Mouse (Mus musculus): ENCODE results near the gene Frmd4b. TPM values are rescaled to one million over a fixed set of nuclear protein-coding genes. Genes with fewer than 3 reads are reported as not detected.

Frmd4b gene
- polyA plus RNA-seq, 1 experiment, result 15.6 TPM

DNA sequence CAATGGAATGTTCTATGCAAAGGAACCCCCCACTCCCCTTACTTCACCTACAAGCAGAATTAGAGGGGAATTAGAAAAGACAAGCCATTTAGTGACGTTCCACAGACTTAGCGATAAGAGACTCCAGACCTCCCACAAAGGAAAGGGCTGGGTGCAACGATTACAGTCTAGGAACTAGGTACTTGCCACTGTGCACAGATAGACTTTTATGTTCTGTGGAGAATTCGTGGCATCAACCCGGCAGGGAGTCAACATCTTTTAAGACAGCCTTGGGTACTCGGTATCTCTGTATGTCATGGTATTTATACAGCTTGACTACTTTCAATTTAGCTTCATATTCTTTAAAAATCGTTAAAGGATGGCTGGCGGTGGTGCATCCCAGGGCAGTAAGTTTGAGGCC lies 310.1 kb downstream of the Frmd4b start:
- no peaks in the 10 kb centered on the region for H3K27me3 ChIP-seq (ENCODE audit: control insufficient read depth, insufficient read depth, low read length)
- DNase-seq, result no peak
- WGBS, result 87% methylated on average over 8 of the region's 8 CpGs
- no peak overlapping the region for H3K27ac ChIP-seq (ENCODE audit: insufficient read depth, low read length)
- H3K4me1 ChIP-seq (ENCODE audit: control insufficient read depth, insufficient read depth, low read length), result peaks cover 8% of the 10 kb centered on the region; the same call in 1 of the 2 replicates
- TF ChIP-seq POLR2A (IDR thresholded peaks at IDR 0.05; ENCODE audit: borderline replicate concordance, insufficient read depth, low read length) (no peak), CTCF (IDR thresholded peaks at IDR 0.05; ENCODE audit: borderline replicate concordance, insufficient read depth, low read depth, low read length) (no peak)
- no peak overlapping the region for H3K4me3 ChIP-seq (replicated peaks; ENCODE audit: insufficient read depth, low read depth, low read length)

DNA sequence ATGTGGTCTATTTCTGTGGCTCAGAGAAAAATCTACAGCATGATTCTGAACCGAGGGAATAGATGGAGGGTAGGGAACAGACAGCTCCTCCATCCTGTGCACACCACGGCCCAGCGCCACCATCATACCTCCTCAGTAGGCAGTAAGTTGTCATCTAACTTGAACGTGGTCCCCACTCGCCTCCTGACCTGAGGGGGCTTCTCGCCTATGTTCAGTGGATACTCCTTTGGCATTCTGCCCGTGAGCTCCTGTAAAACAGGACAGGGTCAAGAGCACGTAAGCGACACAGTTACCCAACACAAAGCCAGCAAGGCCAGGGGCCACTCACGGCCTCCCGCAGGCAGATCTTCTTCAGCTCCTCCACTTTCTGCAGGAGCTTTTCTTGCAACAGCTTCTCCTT lies 311.0 kb downstream of the Frmd4b start:
- WGBS, result 96% methylated on average over 11 of the region's 11 CpGs
- H3K4me3 ChIP-seq (replicated peaks; ENCODE audit: insufficient read depth, low read depth, low read length), result no peak overlapping the region
- peaks cover 8% of the 10 kb centered on the region; the same call in 1 of the 2 replicates for H3K4me1 ChIP-seq (ENCODE audit: control insufficient read depth, insufficient read depth, low read length)
- DNase-seq, result no peak
- no peak for TF ChIP-seq POLR2A (IDR thresholded peaks at IDR 0.05; ENCODE audit: borderline replicate concordance, insufficient read depth, low read length)
- TF ChIP-seq CTCF (IDR thresholded peaks at IDR 0.05; ENCODE audit: borderline replicate concordance, insufficient read depth, low read depth, low read length), result no peak
- H3K27me3 ChIP-seq (ENCODE audit: control insufficient read depth, insufficient read depth, low read length), result no peaks in the 10 kb centered on the region
- no peak overlapping the region for H3K27ac ChIP-seq (ENCODE audit: insufficient read depth, low read length)

- no peak overlapping the region for H3K27ac ChIP-seq (ENCODE audit: insufficient read depth, low read length)
- no peak for TF ChIP-seq POLR2A (IDR thresholded peaks at IDR 0.05; ENCODE audit: borderline replicate concordance, insufficient read depth, low read length)
- TF ChIP-seq CTCF (IDR thresholded peaks at IDR 0.05; ENCODE audit: borderline replicate concordance, insufficient read depth, low read depth, low read length), result no peak
- H3K27me3 ChIP-seq (ENCODE audit: control insufficient read depth, insufficient read depth, low read length), result no peaks in the 10 kb centered on the region
- peak in 1 of 2 experiments; percentile 18 for DNase-seq
- peak overlapping the region; percentile 96 for H3K4me3 ChIP-seq (replicated peaks; ENCODE audit: insufficient read depth, low read depth, low read length)
- WGBS, result 69% methylated on average over 7 of the region's 7 CpGs
- H3K4me1 ChIP-seq (ENCODE audit: control insufficient read depth, insufficient read depth, low read length), result peaks cover 6% of the 10 kb centered on the region; the same call in 1 of the 2 replicates
Observed at GRCm38 (mm10) chr6:97305491-97305890, 311.9 kb downstream of the Frmd4b start.

- peak; percentile 65 to 68 for DNase-seq
- peak overlapping the region; percentile 96 for H3K4me3 ChIP-seq (replicated peaks; ENCODE audit: insufficient read depth, low read depth, low read length)
- no peak for TF ChIP-seq POLR2A (IDR thresholded peaks at IDR 0.05; ENCODE audit: borderline replicate concordance, insufficient read depth, low read length)
- TF ChIP-seq CTCF (IDR thresholded peaks at IDR 0.05; ENCODE audit: borderline replicate concordance, insufficient read depth, low read depth, low read length), result no peak
- no peaks in the 10 kb centered on the region for H3K27me3 ChIP-seq (ENCODE audit: control insufficient read depth, insufficient read depth, low read length)
- WGBS, result 4% methylated on average over 11 of the region's 11 CpGs
- H3K4me1 ChIP-seq (ENCODE audit: control insufficient read depth, insufficient read depth, low read length), result peaks cover 6% of the 10 kb centered on the region; the same call in 1 of the 2 replicates
- no peak overlapping the region for H3K27ac ChIP-seq (ENCODE audit: insufficient read depth, low read length)
Observed at GRCm38 (mm10) chr6:97305010-97305409, 312.3 kb downstream of the Frmd4b start.

- Histone ChIP-seq H3K4me1 (ENCODE audit: control insufficient read depth, insufficient read depth, low read length) (peaks cover 6% of the 10 kb centered on the region; the same call in 1 of the 2 replicates), H3K27me3 (ENCODE audit: control insufficient read depth, insufficient read depth, low read length) (no peaks in the 10 kb centered on the region), H3K4me3 (replicated peaks; ENCODE audit: insufficient read depth, low read depth, low read length) (no peak overlapping the region), H3K27ac (ENCODE audit: insufficient read depth, low read length) (no peak overlapping the region)
- TF ChIP-seq POLR2A (IDR thresholded peaks at IDR 0.05; ENCODE audit: borderline replicate concordance, insufficient read depth, low read length) (no peak), CTCF (IDR thresholded peaks at IDR 0.05; ENCODE audit: borderline replicate concordance, insufficient read depth, low read depth, low read length) (no peak)
- DNase-seq, result peak in 1 of 2 experiments; percentile 42
- 51% methylated on average over 9 of the region's 9 CpGs for WGBS
Observed at GRCm38 (mm10) chr6:97303277-97304109, 313.8 kb downstream of the Frmd4b start.

DNA sequence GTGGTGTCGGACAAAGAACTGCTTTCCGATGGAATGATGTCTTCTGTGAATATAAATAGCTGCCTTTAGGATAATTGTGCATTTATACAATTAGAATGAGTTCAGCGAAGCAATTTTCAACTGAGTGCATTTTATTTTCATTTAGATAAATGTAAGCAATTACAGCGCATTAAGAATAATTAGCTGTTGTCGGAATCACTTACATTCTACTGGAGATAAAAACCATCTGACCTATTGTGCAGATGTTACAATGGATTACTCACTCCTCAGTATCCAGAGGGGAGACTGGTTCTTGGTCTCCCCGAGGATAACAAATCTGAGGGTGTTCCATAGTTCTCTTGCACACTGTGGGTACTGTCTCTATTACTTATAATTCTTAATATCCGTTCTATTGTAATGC lies 315.0 kb downstream of the Frmd4b start:
- no peak for TF ChIP-seq POLR2A (IDR thresholded peaks at IDR 0.05; ENCODE audit: borderline replicate concordance, insufficient read depth, low read length)
- no peak for TF ChIP-seq CTCF (IDR thresholded peaks at IDR 0.05; ENCODE audit: borderline replicate concordance, insufficient read depth, low read depth, low read length)
- Histone ChIP-seq H3K4me3 (replicated peaks; ENCODE audit: insufficient read depth, low read depth, low read length) (no peak overlapping the region), H3K4me1 (ENCODE audit: control insufficient read depth, insufficient read depth, low read length) (peaks cover 6% of the 10 kb centered on the region; the same call in 1 of the 2 replicates), H3K27ac (ENCODE audit: insufficient read depth, low read length) (no peak overlapping the region), H3K27me3 (ENCODE audit: control insufficient read depth, insufficient read depth, low read length) (no peaks in the 10 kb centered on the region)
- no peak for DNase-seq
- 94% methylated on average over 7 of the region's 7 CpGs for WGBS

- Histone ChIP-seq H3K4me1 (ENCODE audit: control insufficient read depth, insufficient read depth, low read length) (peaks cover 6% of the 10 kb centered on the region; the same call in 1 of the 2 replicates), H3K4me3 (replicated peaks; ENCODE audit: insufficient read depth, low read depth, low read length) (no peak overlapping the region), H3K27ac (ENCODE audit: insufficient read depth, low read length) (no peak overlapping the region), H3K27me3 (ENCODE audit: control insufficient read depth, insufficient read depth, low read length) (no peaks in the 10 kb centered on the region)
- DNase-seq, result no peak
- 94% methylated on average over 6 of the region's 6 CpGs for WGBS
- no peak for TF ChIP-seq CTCF (IDR thresholded peaks at IDR 0.05; ENCODE audit: borderline replicate concordance, insufficient read depth, low read depth, low read length)
- no peak for TF ChIP-seq POLR2A (IDR thresholded peaks at IDR 0.05; ENCODE audit: borderline replicate concordance, insufficient read depth, low read length)
Observed at GRCm38 (mm10) chr6:97300659-97301058, 316.7 kb downstream of the Frmd4b start.

- H3K4me1 ChIP-seq (ENCODE audit: control insufficient read depth, insufficient read depth, low read length), result peaks cover 6% of the 10 kb centered on the region; the same call in 1 of the 2 replicates
- DNase-seq, result no peak
- H3K4me3 ChIP-seq (replicated peaks; ENCODE audit: insufficient read depth, low read depth, low read length), result no peak overlapping the region
- TF ChIP-seq POLR2A (IDR thresholded peaks at IDR 0.05; ENCODE audit: borderline replicate concordance, insufficient read depth, low read length) (no peak), CTCF (IDR thresholded peaks at IDR 0.05; ENCODE audit: borderline replicate concordance, insufficient read depth, low read depth, low read length) (no peak)
- 93% methylated on average over 6 of the region's 6 CpGs for whole genome bisulfite sequencing
- no peaks in the 10 kb centered on the region for H3K27me3 ChIP-seq (ENCODE audit: control insufficient read depth, insufficient read depth, low read length)
- H3K27ac ChIP-seq (ENCODE audit: insufficient read depth, low read length), result no peak overlapping the region
Observed at GRCm38 (mm10) chr6:97300180-97300579, 317.2 kb downstream of the Frmd4b start.

Measured in cerebellum, adult 2 months (tissue).